Mouse (Mus musculus): ENCODE results near the gene Cpm. TPM values are rescaled to one million over a fixed set of nuclear protein-coding genes. Genes with fewer than 3 reads are reported as not detected.

Cpm gene
- polyA plus RNA-seq, 1 experiment from 2014 or later, result 69.8 TPM

GRCm38 (mm10) chr10:117716686-117717085 is 87.4 kb downstream of the Cpm start:
- ATAC-seq (ENCODE audit: insufficient number of reproducible peaks, low FRiP score, low TSS enrichment, low read depth), result no peak
- H3K9ac ChIP-seq, result no peak overlapping the region
- H3K27me3 ChIP-seq, result no peaks in the 10 kb centered on the region
- no peak overlapping the region for H3K27ac ChIP-seq
- H3K36me3 ChIP-seq, result no peaks in the 10 kb centered on the region
- H3K9me3 ChIP-seq, result no peaks in the 10 kb centered on the region
- peaks cover 6% of the 10 kb centered on the region; the same call in 1 of the 2 replicates for H3K4me1 ChIP-seq
- no peak overlapping the region for H3K4me2 ChIP-seq
- no peak overlapping the region for H3K4me3 ChIP-seq
- WGBS, result 82% methylated on average over 3 of the region's 3 CpGs

GRCm38 (mm10) chr10:117717583-117717982 is 88.3 kb downstream of the Cpm start:
- 9% methylated on average over 4 of the region's 4 CpGs for WGBS
- no peak overlapping the region for H3K27ac ChIP-seq

GRCm38 (mm10) chr10:117718161-117719119 is 89.1 kb downstream of the Cpm start:
- no peak overlapping the region for H3K27ac ChIP-seq
- H3K4me3 ChIP-seq, result no peak overlapping the region
- no peak for ATAC-seq (ENCODE audit: insufficient number of reproducible peaks, low FRiP score, low TSS enrichment, low read depth)
- 49% methylated on average over 19 of the region's 19 CpGs for WGBS
- no peaks in the 10 kb centered on the region for H3K36me3 ChIP-seq
- H3K27me3 ChIP-seq, result no peaks in the 10 kb centered on the region
- no peaks in the 10 kb centered on the region for H3K9me3 ChIP-seq
- no peak overlapping the region for H3K9ac ChIP-seq
- peaks cover 6% of the 10 kb centered on the region; the same call in 1 of the 2 replicates for H3K4me1 ChIP-seq
- H3K4me2 ChIP-seq, result no peak overlapping the region

More at GRCm38 (mm10) chr10:117717583-117717982, 88.3 kb downstream of the Cpm start:
- Histone ChIP-seq H3K4me1 (peaks cover 6% of the 10 kb centered on the region; the same call in 1 of the 2 replicates), H3K4me3 (no peak overlapping the region), H3K27me3 (no peaks in the 10 kb centered on the region), H3K9me3 (no peaks in the 10 kb centered on the region), H3K9ac (no peak overlapping the region), H3K36me3 (no peaks in the 10 kb centered on the region), H3K4me2 (no peak overlapping the region)
- no peak for ATAC-seq (ENCODE audit: insufficient number of reproducible peaks, low FRiP score, low TSS enrichment, low read depth)

- no peak for ATAC-seq (ENCODE audit: insufficient number of reproducible peaks, low FRiP score, low TSS enrichment, low read depth)
- Histone ChIP-seq H3K4me3 (no peak overlapping the region), H3K9me3 (no peaks in the 10 kb centered on the region), H3K27ac (no peak overlapping the region), H3K9ac (no peak overlapping the region), H3K4me2 (no peak overlapping the region), H3K27me3 (no peaks in the 10 kb centered on the region), H3K36me3 (no peaks in the 10 kb centered on the region), H3K4me1 (no peaks in the 10 kb centered on the region)
- WGBS, result 80% methylated on average over 5 of the region's 5 CpGs
Measured at GRCm38 (mm10) chr10:117724136-117724718, 94.9 kb downstream of the Cpm start.

- H3K9ac ChIP-seq, result no peak overlapping the region
- no peak for ATAC-seq (ENCODE audit: insufficient number of reproducible peaks, low FRiP score, low TSS enrichment, low read depth)
- no peaks in the 10 kb centered on the region for H3K9me3 ChIP-seq
- H3K4me2 ChIP-seq, result no peak overlapping the region
- no peak overlapping the region for H3K4me3 ChIP-seq
- no peak overlapping the region for H3K27ac ChIP-seq
- WGBS, result 84% methylated on average over 3 of the region's 3 CpGs
- no peaks in the 10 kb centered on the region for H3K27me3 ChIP-seq
- H3K36me3 ChIP-seq, result no peaks in the 10 kb centered on the region
- H3K4me1 ChIP-seq, result 0 out of 2 replicates have a peak, but pooled peaks cover 3% of the 10 kb centered on the region
Measured at GRCm38 (mm10) chr10:117724804-117725361, 95.6 kb downstream of the Cpm start.

- 61% methylated on average over 7 of the region's 7 CpGs for WGBS
- no peak overlapping the region for H3K4me3 ChIP-seq
- H3K9me3 ChIP-seq, result no peaks in the 10 kb centered on the region
- peak overlapping the region; percentile 43; the same call in 1 of the 2 replicates for H3K27ac ChIP-seq
- no peak overlapping the region for H3K4me2 ChIP-seq
- no peak for ATAC-seq (ENCODE audit: insufficient number of reproducible peaks, low FRiP score, low TSS enrichment, low read depth)
- 0 out of 2 replicates have a peak, but pooled peaks cover 3% of the 10 kb centered on the region for H3K4me1 ChIP-seq
- H3K36me3 ChIP-seq, result no peaks in the 10 kb centered on the region
- no peaks in the 10 kb centered on the region for H3K27me3 ChIP-seq
- H3K9ac ChIP-seq, result no peak overlapping the region
Measured at GRCm38 (mm10) chr10:117725671-117726070, 96.4 kb downstream of the Cpm start.

GRCm38 (mm10) chr10:117726350-117726749 is 97.0 kb downstream of the Cpm start:
- no peak overlapping the region for H3K4me3 ChIP-seq
- no peaks in the 10 kb centered on the region for H3K9me3 ChIP-seq
- WGBS, result 91% methylated on average over 4 of the region's 4 CpGs
- ATAC-seq (ENCODE audit: insufficient number of reproducible peaks, low FRiP score, low TSS enrichment, low read depth), result no peak
- peaks cover 3% of the 10 kb centered on the region; the same call in 1 of the 2 replicates for H3K4me1 ChIP-seq
- no peaks in the 10 kb centered on the region for H3K27me3 ChIP-seq
- H3K27ac ChIP-seq, result peak overlapping the region; percentile 43; the same call in 1 of the 2 replicates
- no peak overlapping the region for H3K4me2 ChIP-seq
- no peak overlapping the region for H3K9ac ChIP-seq
- no peaks in the 10 kb centered on the region for H3K36me3 ChIP-seq

GRCm38 (mm10) chr10:117726888-117727385 is 97.6 kb downstream of the Cpm start:
- Histone ChIP-seq H3K4me1 (peaks cover 3% of the 10 kb centered on the region; the same call in 1 of the 2 replicates), H3K4me3 (no peak overlapping the region), H3K27me3 (no peaks in the 10 kb centered on the region), H3K36me3 (no peaks in the 10 kb centered on the region), H3K4me2 (no peak overlapping the region), H3K9ac (no peak overlapping the region), H3K9me3 (no peaks in the 10 kb centered on the region), H3K27ac (no peak overlapping the region)
- no peak for ATAC-seq (ENCODE audit: insufficient number of reproducible peaks, low FRiP score, low TSS enrichment, low read depth)
- WGBS, result 93% methylated on average over 4 of the region's 4 CpGs

- Histone ChIP-seq H3K36me3 (no peaks in the 10 kb centered on the region), H3K27me3 (no peaks in the 10 kb centered on the region), H3K4me1 (peaks cover 3% of the 10 kb centered on the region; the same call in 1 of the 2 replicates), H3K4me2 (no peak overlapping the region), H3K9me3 (no peaks in the 10 kb centered on the region), H3K27ac (no peak overlapping the region), H3K9ac (no peak overlapping the region), H3K4me3 (no peak overlapping the region)
- 75% methylated on average over 9 of the region's 9 CpGs for WGBS
- ATAC-seq (ENCODE audit: insufficient number of reproducible peaks, low FRiP score, low TSS enrichment, low read depth), result no peak
Measured at GRCm38 (mm10) chr10:117727518-117728110, 98.3 kb downstream of the Cpm start.

GRCm38 (mm10) chr10:117728574-117728973 is 99.3 kb downstream of the Cpm start:
- Histone ChIP-seq H3K9me3 (no peaks in the 10 kb centered on the region), H3K4me1 (peaks cover 3% of the 10 kb centered on the region; the same call in 1 of the 2 replicates), H3K27me3 (no peaks in the 10 kb centered on the region), H3K9ac (no peak overlapping the region), H3K4me2 (no peak overlapping the region), H3K36me3 (0 out of 2 replicates have a peak, but pooled peaks cover 3% of the 10 kb centered on the region), H3K4me3 (no peak overlapping the region), H3K27ac (no peak overlapping the region)
- WGBS, result 83% methylated on average over 5 of the region's 5 CpGs
- ATAC-seq (ENCODE audit: insufficient number of reproducible peaks, low FRiP score, low TSS enrichment, low read depth), result no peak

GRCm38 (mm10) chr10:117729139-117729814 is 100.0 kb downstream of the Cpm start:
- Histone ChIP-seq H3K27ac (no peak overlapping the region), H3K9me3 (no peaks in the 10 kb centered on the region), H3K36me3 (0 out of 2 replicates have a peak, but pooled peaks cover 3% of the 10 kb centered on the region), H3K9ac (no peak overlapping the region), H3K4me1 (peaks cover 3% of the 10 kb centered on the region; the same call in 1 of the 2 replicates), H3K27me3 (no peaks in the 10 kb centered on the region), H3K4me2 (no peak overlapping the region), H3K4me3 (no peak overlapping the region)
- 54% methylated on average over 11 of the region's 11 CpGs for WGBS
- ATAC-seq (ENCODE audit: insufficient number of reproducible peaks, low FRiP score, low TSS enrichment, low read depth), result no peak
